Mouse (Mus musculus) brain, embryonic 14.5 days (tissue): ENCODE measurements at regions not wholly inside any gene's neighbourhood (a gene's known extent, or its start where the extent isn't known, plus 50 kb on each side); places are given as distances from the start of the nearest gene placed in this dataset.

Experiments used
- CTCF ChIP-seq: fragments of 200-500 bp; IDR thresholded peaks from 2 replicates; pipeline ENCODE4 v1.5.1; 2012; ENCODE audit warnings: inconsistent platforms, mild to moderate bottlenecking, moderate library complexity, borderline replicate concordance; ENCODE audit not compliant: insufficient read depth, insufficient read length; ENCODE audit errors: extremely low read depth
- POLR2A ChIP-seq: fragments of 200-500 bp; IDR thresholded peaks from 2 replicates; pipeline ENCODE4 v1.6.1; 2012; ENCODE audit warnings: mild to moderate bottlenecking, inconsistent platforms, borderline replicate concordance; ENCODE audit not compliant: poor library complexity, insufficient read depth, insufficient read length, severe bottlenecking; ENCODE audit errors: extremely low read depth

GRCm38 (mm10) chr17:59997952-59998351 is 984.8 kb upstream of the Nudt12 start:
- no peak for TF ChIP-seq CTCF
- TF ChIP-seq POLR2A = no peak
